Mouse (Mus musculus): ENCODE data around the gene Cx3cr1. TPM values are rescaled to one million over a fixed set of nuclear protein-coding genes. Genes with fewer than 3 reads are reported as not detected.

The Cx3cr1 gene
- 0.85 TPM for polyA plus RNA-seq (2017; shearing (Covaris generic))

DNA sequence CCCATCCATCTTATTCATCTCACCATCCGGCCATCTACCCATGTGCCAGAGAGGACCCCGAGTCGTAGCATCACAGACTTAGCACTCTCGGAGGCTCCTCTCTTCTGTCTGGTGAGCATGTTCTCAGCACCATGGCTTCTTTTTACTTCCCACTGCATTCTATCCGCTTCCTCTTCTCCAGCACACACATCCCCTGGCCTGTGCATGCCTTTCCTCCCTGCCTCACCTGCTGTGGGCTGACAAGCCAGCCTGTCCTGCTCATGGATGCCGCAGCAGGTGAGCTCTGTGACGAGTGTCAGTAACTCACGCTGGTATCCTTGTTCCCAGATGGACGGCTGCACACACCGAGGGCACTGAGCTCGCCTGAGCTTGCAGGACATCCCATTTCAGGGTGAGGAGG, at the start of gene Cx3cr1:
Gene Cx3cr1, minus strand, starts transcription at position 101 of the 400 bp plus-strand sequence.

DNA sequence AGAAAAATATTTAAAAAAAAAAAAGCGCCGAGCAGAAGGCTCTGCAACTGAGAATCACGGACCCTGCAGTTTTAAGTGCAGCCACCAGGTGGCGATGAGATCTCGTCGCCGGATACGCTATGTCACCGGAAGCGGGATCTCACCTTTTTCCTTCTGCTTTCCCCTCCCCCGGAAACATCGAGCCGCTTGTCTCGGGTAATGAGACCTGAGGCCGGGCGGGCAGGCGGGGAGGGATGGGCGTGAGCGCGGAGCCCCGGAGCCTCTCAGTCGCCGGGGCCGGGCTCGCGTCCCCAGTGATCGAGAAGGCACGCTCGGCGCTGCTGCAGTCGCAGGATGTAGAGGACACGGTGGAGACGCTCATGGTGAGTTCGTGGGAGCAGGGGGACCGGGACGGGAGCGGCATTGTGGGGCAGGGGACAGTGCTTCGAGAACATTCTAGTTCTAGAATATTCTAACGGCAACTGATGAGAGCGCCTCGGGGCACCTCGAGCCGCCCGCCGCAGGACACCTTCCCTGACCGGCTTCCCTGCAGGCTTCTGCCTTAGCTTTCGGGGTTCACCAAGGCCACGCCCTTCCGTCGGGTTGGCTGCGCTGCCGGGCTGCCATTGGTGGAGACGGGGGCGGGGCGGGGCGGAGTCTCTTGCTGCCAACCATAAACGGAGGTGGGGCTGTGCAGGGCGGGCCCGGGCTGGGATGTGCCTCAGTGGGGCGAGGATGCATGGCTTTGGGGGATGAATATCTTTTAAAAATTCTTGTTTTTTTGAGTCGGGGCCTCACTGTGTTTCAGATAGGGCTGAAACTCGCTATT, 40.7 kb upstream of the Cx3cr1 start, which contains the start of gene Slc25a38:
Gene Slc25a38, plus strand, starts transcription at position 164 of the 808 bp plus-strand sequence.

DNA sequence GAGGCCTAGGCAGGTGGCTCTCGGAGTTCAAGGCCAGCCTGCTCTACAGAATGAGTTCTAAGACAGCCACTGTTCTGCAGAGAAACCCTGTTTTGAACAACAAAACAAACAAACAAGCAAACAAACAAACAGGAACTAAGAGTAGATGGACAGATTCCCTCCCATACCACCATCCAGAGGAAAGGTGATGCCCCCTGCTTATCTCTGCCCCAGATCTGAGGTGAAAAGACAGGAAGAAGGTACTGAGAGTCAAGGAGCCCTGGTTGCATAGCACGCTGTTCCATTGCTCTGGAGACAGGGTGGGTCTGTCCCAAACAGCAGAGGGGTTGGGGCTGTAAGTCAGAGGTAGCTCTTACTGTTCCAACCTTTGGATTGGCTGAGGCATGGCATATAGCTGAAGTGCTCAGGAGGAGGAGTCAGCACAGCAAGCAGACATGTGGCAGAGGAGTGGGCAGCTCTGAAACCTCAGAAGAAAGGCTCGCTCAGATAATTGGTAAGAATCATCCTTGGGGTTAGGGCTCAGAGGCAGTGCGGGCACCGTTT, 22.1 kb upstream of the Cx3cr1 start, which contains the start of gene Ccr8:
Gene Ccr8, plus strand, starts transcription at position 419 of the 543 bp plus-strand sequence.

DNA sequence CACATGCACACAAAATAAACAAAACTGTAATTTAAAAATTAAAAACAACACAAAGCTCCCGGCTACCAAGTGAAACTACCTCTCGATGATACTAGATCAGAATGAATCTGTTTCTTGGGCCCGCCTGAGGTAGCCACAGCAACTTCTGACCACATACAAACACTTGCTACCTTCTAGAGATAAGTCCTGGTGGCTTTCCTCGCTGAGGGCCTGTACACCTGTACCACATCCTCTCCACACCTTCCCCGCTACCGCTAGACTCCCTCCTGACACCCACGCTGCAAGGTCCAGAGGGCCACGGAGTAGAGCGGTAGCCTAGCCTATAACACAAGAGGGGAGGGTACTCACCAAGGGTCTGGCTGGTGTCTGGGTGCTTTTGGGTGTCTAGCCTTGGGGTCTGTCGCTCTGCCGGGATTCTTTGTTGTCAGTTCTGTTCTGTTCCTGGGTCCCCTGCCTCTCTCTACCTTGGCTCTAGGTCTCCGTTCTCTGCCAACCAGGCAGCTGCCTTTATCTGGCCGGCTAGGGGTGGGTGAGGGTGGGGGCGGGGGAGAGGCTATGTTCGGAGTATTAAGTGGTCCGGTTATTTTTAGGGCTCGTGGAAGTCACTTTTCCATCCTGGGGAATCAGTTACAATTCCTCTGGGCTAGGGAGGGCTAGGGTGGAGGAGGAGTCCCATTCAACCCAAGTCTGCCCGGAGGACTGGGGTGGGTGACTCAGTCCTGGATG, 46.4 kb downstream of the Cx3cr1 start, which contains the start of gene Xirp1:
Gene Xirp1, minus strand, starts transcription at position 513 of the 726 bp plus-strand sequence.

DNA sequence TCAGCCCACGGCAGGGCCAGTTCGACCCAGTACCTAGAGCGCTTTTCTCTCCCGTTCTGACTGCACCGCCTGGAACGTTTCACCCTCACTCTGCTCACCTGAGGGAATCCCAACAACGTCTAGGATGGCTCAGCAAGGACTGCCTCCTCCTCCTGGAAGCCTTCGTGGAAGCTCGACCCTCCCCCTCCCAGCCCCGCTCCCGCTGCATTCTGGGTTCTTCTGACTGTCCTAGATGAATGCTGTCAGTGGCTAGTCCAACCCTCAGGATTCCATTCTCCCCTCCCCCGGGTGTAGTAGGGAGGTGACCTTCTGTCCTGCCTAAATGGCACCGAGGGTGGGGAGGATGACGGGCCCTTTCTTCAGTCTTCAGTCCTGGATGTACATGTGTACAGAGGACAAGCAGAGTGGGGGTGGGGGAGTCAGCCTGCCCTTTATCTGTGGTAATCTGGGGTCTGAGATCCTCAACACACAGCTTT, 85.1 kb downstream of the Cx3cr1 start, which contains the start of gene Csrnp1:
Gene Csrnp1, minus strand, starts transcription at position 123 of the 476 bp plus-strand sequence.

DNA sequence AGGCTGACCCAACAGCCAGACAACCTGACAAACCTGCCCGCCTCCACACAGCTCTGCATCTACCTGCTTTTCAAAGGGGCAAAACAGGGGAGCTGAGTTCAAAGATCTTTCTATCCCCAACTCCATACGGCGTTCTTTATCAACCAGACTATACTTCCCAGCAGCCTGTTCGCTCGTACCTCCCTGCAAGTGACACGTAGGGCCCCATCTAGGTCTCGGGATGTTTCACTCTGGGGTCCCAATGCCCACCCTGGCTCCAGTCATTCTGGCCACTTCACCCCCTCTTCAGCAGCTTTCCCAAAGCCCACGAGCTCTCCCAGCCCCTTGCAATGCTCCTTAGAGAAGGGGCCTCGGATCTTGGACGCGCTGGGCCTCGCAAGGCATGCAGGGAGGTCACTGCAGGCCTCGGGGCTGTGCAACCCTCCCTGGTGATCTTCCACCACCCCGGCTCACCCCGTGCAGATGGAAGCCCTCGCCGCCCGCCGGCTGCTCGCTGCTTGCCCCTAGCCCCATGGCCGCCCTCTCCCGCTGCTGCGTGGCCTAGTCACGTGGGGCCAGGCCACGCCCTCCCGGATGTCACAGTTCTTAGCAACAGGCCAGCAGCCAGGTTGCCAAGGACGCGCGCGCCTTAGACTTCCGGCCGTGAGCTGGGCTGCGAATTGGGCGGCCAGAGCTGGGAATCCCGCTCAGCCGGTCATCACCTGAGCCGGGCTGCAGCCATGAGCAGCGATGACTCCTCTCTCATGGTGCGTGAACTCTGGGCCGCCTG, 132.5 kb downstream of the Cx3cr1 start, which contains the start of the genes Gorasp1 and Ttc21a:
Gene Gorasp1, minus strand, starts transcription at position 561 of the 769 bp plus-strand sequence.
Gene Ttc21a, plus strand, starts transcription at position 602 of the 769 bp plus-strand sequence.

DNA sequence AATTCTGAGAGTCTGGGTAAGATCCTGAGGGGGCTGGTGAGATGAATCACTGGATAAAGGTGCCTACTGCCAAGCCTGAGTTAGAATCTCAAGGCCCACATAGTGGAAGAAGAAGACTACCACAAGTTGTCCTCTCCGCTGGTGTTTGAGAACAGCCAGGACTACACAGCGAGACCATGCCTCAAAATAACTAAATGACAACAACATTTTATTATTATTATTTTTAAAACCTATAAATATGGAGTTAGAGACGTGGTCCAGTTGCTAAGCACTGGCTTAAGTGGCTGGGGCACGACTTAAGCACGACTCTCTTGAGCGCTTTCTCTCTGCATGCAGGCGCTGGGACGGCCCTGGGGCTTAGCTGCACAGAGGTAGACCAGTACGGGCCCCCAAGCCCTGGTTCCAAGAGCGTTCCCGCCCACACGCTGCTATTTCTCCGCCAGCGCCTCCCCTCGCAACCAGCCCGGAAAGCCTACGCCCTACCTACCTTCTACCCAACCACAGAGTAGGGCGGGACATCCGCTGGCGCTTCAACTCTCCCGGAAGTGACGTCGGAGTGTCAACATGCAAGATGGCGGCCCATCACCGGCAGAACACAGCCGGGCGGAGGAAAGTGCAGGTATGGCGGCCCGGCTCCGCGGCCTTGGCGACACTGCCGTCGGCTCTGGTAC, 175.2 kb downstream of the Cx3cr1 start, which contains the start of gene Wdr48:
Gene Wdr48, plus strand, starts transcription at position 540 of the 671 bp plus-strand sequence.

Other genes with a start within 250 kb of the Cx3cr1 start
- 0.41 TPM for gene Scn11a, start 244.4 kb downstream of the Cx3cr1 start, polyA plus RNA-seq (2017; shearing (Covaris generic))
- 61.3 TPM for gene Wdr48, start 175.0 kb downstream of the Cx3cr1 start, polyA plus RNA-seq (2017; shearing (Covaris generic))
- gene Gorasp1, start 132.3 kb downstream of the Cx3cr1 start, polyA plus RNA-seq (2017; shearing (Covaris generic)) = 1.6 TPM
- not detected for gene Ttc21a, start 132.3 kb downstream of the Cx3cr1 start, polyA plus RNA-seq (2017; shearing (Covaris generic))
- 369 TPM for gene Csrnp1, start 85.2 kb downstream of the Cx3cr1 start, polyA plus RNA-seq (2017; shearing (Covaris generic))
- not detected for gene Xirp1, start 46.3 kb downstream of the Cx3cr1 start, polyA plus RNA-seq (2017; shearing (Covaris generic))
- gene Ccr8, start 22.2 kb upstream of the Cx3cr1 start, polyA plus RNA-seq (2017; shearing (Covaris generic)) = 26.8 TPM
- gene Slc25a38, start 40.5 kb upstream of the Cx3cr1 start, polyA plus RNA-seq (2017; shearing (Covaris generic)) = 47.2 TPM
- 1,720 TPM for gene Rpsa, start 57.8 kb upstream of the Cx3cr1 start, polyA plus RNA-seq (2017; shearing (Covaris generic))
- gene Mobp, start 79.8 kb upstream of the Cx3cr1 start, polyA plus RNA-seq (2017; shearing (Covaris generic)) = not detected
- not detected for gene Myrip, start 231.6 kb upstream of the Cx3cr1 start, polyA plus RNA-seq (2017; shearing (Covaris generic))

Measured in effector memory CD4-positive, alpha-beta T cell, adult 5 months (primary cell).